Mouse (Mus musculus) olfactory bulb, adult 2 months (tissue): Measurements from ENCODE around the gene A430033K04Rik.

Experiments used
- CTCF ChIP-seq: fragments of 200-500 bp; IDR thresholded peaks from 2 replicates; pipeline ENCODE4 v1.5.1; 2012; ENCODE audit warnings: low read depth, mild to moderate bottlenecking, low read length, moderate library complexity; ENCODE audit not compliant: insufficient read depth
- POLR2A ChIP-seq: fragments of 200-500 bp; IDR thresholded peaks from 2 replicates; pipeline ENCODE4 v1.6.1; 2012; ENCODE audit warnings: mild to moderate bottlenecking, low read depth, low read length, moderate library complexity; ENCODE audit not compliant: insufficient read depth

DNA sequence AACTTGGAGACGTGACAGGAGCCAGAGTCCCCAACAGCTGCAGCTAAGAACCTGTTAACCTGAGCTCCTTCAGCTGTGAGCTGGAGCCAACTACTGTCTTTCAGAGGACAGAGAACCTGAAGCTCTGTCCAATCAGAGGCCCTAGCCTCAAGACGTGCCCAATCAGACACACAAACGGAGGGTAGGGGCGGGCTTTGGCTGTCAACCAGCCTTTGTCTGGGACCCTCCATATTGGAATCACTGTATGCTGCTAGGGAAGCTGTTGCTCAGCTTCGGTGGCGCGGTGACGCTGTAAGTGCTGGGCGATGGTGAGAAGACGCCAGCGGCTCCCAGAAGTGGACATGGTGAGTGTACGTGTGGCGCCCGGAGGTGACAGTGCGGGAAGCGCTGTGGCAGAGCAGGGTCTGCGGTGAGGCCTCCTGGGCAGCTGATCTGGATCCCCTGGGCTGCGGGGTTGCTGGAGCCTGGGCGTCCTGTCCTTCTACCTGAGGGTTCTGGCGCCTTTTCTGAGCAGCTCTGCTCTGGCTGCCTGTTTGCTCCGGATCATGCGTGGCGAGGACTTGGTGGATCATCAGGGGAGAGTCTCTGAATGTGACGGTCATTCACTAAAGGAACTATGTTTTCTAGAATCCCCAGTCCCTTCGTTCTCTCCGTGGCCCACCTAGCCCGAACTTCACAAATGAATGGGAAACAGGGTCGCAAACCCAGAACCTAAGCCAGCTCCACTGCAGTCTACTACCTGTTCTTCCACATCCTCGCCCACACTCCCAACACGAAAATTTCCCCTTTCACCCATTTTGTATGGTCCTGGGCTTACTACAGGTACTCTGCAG is at the start of gene A430033K04Rik:
- TF ChIP-seq POLR2A (peak; percentile 70; the same call in 1 of the 2 replicates), CTCF (no peak)
